9 mouse cellular contexts compared by ENCODE assay signal in genomic region chr8:106270804-106271203, GRCm38 (mm10).
DNase-seq lines count a peak whose midpoint lies in the region; ATAC-seq lines count a peak whose summit lies in the region.
"Had no signal": no experiment of that assay in that cellular context is flagged by ENCODE, and none has a peak within 500 bp of the region (broad histone marks: within the 10 kb centered on the region; RNA-seq: fewer than 3 reads in every experiment).

No protein-coding gene starts in this region.

- 32% methylated on average over 5 of the region's 5 CpGs for WGBS in heart, embryonic 13.5 days
- WGBS in hindbrain, embryonic 13.5 days = 9% methylated on average over 5 of the region's 5 CpGs
- 7% methylated on average over 5 of the region's 5 CpGs for WGBS in limb, embryonic 11.5 days
- 27% methylated on average over 5 of the region's 5 CpGs for WGBS in intestine, embryonic 15.5 days

- peak overlapping the region; percentile 84 for H3K27ac ChIP-seq in heart, embryonic 13.5 days (replicated peaks)
- H3K27ac ChIP-seq in hindbrain, embryonic 13.5 days = peak overlapping the region; percentile 79
- no peak overlapping the region for H3K27ac ChIP-seq in limb, embryonic 11.5 days (replicated peaks; ENCODE audit: low read depth, low read length)
- H3K27ac ChIP-seq in intestine, embryonic 15.5 days = no peak overlapping the region; the same call in 1 of the 2 replicates
- H3K27ac ChIP-seq: lung, embryonic 15.5 days had no signal

- ATAC-seq in heart, embryonic 13.5 days (ENCODE audit: extremely low read depth, insufficient number of reproducible peaks, low FRiP score, low TSS enrichment) = no peak
- ATAC-seq in hindbrain, embryonic 13.5 days (ENCODE audit: low FRiP score) = peak; percentile 82
- no peak for ATAC-seq in limb, embryonic 11.5 days (ENCODE audit: insufficient number of reproducible peaks, low FRiP score, low TSS enrichment, low read depth)
- ATAC-seq in intestine, embryonic 15.5 days = no peak

- H3K9ac ChIP-seq in heart, embryonic 13.5 days = peak overlapping the region; percentile 38
- H3K9ac ChIP-seq in hindbrain, embryonic 13.5 days = peak overlapping the region; percentile 36
- H3K9ac ChIP-seq in limb, embryonic 11.5 days (ENCODE audit: low read length) = no peak overlapping the region
- no peak overlapping the region for H3K9ac ChIP-seq in intestine, embryonic 15.5 days
- H3K9ac ChIP-seq: lung, embryonic 15.5 days had no signal

- no peaks in the 10 kb centered on the region for H3K36me3 ChIP-seq in heart, embryonic 13.5 days
- peaks cover 7% of the 10 kb centered on the region for H3K36me3 ChIP-seq in hindbrain, embryonic 13.5 days
- H3K36me3 ChIP-seq in limb, embryonic 11.5 days (ENCODE audit: control insufficient read depth, insufficient read depth, low read length) = no peaks in the 10 kb centered on the region
- H3K36me3 ChIP-seq in intestine, embryonic 15.5 days = no peaks in the 10 kb centered on the region
- H3K36me3 ChIP-seq: lung, embryonic 15.5 days had no signal

- H3K27me3 ChIP-seq in heart, embryonic 13.5 days (replicated peaks) = no peaks in the 10 kb centered on the region; the same call in 1 of the 2 replicates
- H3K27me3 ChIP-seq in hindbrain, embryonic 13.5 days = no peaks in the 10 kb centered on the region
- no peaks in the 10 kb centered on the region for H3K27me3 ChIP-seq in limb, embryonic 11.5 days (ENCODE audit: control insufficient read depth, insufficient read depth, low read length)
- no peaks in the 10 kb centered on the region for H3K27me3 ChIP-seq in intestine, embryonic 15.5 days (replicated peaks)
- H3K27me3 ChIP-seq: lung, embryonic 15.5 days had no signal

- no peak overlapping the region for H3K4me3 ChIP-seq in heart, embryonic 13.5 days
- H3K4me3 ChIP-seq in hindbrain, embryonic 13.5 days = no peak overlapping the region
- no peak overlapping the region for H3K4me3 ChIP-seq in limb, embryonic 11.5 days (ENCODE audit: low read depth, low read length)
- H3K4me3 ChIP-seq in intestine, embryonic 15.5 days (replicated peaks) = no peak overlapping the region
- H3K4me3 ChIP-seq: lung, embryonic 15.5 days had no signal

- intact Hi-C loops in heart, postnatal 25 days (cut with DNase I) = no loop called here

- no peaks in the 10 kb centered on the region for H3K9me3 ChIP-seq in heart, embryonic 13.5 days
- no peaks in the 10 kb centered on the region for H3K9me3 ChIP-seq in hindbrain, embryonic 13.5 days
- H3K9me3 ChIP-seq in limb, embryonic 11.5 days (ENCODE audit: control insufficient read depth, low read length) = no peaks in the 10 kb centered on the region
- H3K9me3 ChIP-seq in intestine, embryonic 15.5 days = no peaks in the 10 kb centered on the region
- H3K9me3 ChIP-seq: lung, embryonic 15.5 days had no signal

- no peak for DNase-seq in heart, postnatal 25 days (ENCODE audit: low spot score)
- peak; percentile 61 for DNase-seq in limb, embryonic 11.5 days (ENCODE audit: low spot score)
- peak; percentile 74 for DNase-seq in right cerebral cortex, postnatal 25 days
- no peak for DNase-seq in spleen, adult 12 weeks (ENCODE audit: low spot score)
- DNase-seq in testis, postnatal 10 days (ENCODE audit: low spot score) = no peak

- H3K4me2 ChIP-seq in heart, embryonic 13.5 days = no peak overlapping the region
- H3K4me2 ChIP-seq in hindbrain, embryonic 13.5 days = peak overlapping the region; percentile 6; the same call in 1 of the 2 replicates
- H3K4me2 ChIP-seq in limb, embryonic 11.5 days (ENCODE audit: low read depth, severe bottlenecking) = no peak overlapping the region
- H3K4me2 ChIP-seq in intestine, embryonic 15.5 days (replicated peaks) = no peak overlapping the region
- H3K4me2 ChIP-seq: lung, embryonic 15.5 days had no signal

- H3K4me1 ChIP-seq in heart, embryonic 13.5 days = peaks cover 49% of the 10 kb centered on the region
- H3K4me1 ChIP-seq in hindbrain, embryonic 13.5 days (replicated peaks) = peaks cover 50% of the 10 kb centered on the region
- peaks cover 8% of the 10 kb centered on the region for H3K4me1 ChIP-seq in limb, embryonic 11.5 days (ENCODE audit: control insufficient read depth, insufficient read depth, low read length)
- peaks cover 25% of the 10 kb centered on the region for H3K4me1 ChIP-seq in intestine, embryonic 15.5 days (replicated peaks)

Comparison
In these comparisons a context has a peak if more than half of its experiments do, and no peak if none do; other contexts are left out.
1. H3K27ac ChIP-seq: peak in heart, embryonic 13.5 days (single experiment) and hindbrain, embryonic 13.5 days (single experiment); none in limb, embryonic 11.5 days (single experiment) and intestine, embryonic 15.5 days (single experiment).
2. H3K9ac ChIP-seq: peak in heart, embryonic 13.5 days (single experiment) and hindbrain, embryonic 13.5 days (single experiment); none in limb, embryonic 11.5 days (single experiment) and intestine, embryonic 15.5 days (single experiment).
3. DNase-seq: peak in limb, embryonic 11.5 days (single experiment) and right cerebral cortex, postnatal 25 days (single experiment); none in heart, postnatal 25 days (single experiment), spleen, adult 12 weeks (single experiment) and testis, postnatal 10 days (single experiment).